Mouse (Mus musculus): ENCODE results near the gene Vipr1. TPM values are rescaled to one million over a fixed set of nuclear protein-coding genes. Genes with fewer than 3 reads are reported as not detected.
A peak's percentile ranks its signal among the peaks of the same experiment; 100 is the strongest.

Vipr1 gene
- polyA plus RNA-seq, 1 experiment from 2014 or later: 0.51 TPM

GRCm38 (mm10) chr9:121709898-121710583 is 67.5 kb downstream of the Vipr1 start, which contains the start of gene Ss18l2:
Gene Ss18l2 (plus strand): TSS chr9:121710329.
- Histone ChIP-seq H3K27ac (peak within 1 kb of the TSS; percentile 97), H3K4me2 (peak within 1 kb of the TSS; percentile 85), H3K9me3 (no peaks in the 10 kb centered on the region), H3K9ac (peak within 1 kb of the TSS; percentile 94), H3K4me3 (peak within 1 kb of the TSS; percentile 91), H3K36me3 (peaks cover 17% of the 10 kb centered on the region), H3K4me1 (replicated peaks) (peaks cover 33% of the 10 kb centered on the region), H3K27me3 (0 out of 2 replicates have a peak, but pooled peaks cover 4% of the 10 kb centered on the region)
- ATAC-seq (ENCODE audit: low FRiP score): peak; percentile 98
- WGBS: 4% methylated on average over 37 of the region's 37 CpGs

DNA sequence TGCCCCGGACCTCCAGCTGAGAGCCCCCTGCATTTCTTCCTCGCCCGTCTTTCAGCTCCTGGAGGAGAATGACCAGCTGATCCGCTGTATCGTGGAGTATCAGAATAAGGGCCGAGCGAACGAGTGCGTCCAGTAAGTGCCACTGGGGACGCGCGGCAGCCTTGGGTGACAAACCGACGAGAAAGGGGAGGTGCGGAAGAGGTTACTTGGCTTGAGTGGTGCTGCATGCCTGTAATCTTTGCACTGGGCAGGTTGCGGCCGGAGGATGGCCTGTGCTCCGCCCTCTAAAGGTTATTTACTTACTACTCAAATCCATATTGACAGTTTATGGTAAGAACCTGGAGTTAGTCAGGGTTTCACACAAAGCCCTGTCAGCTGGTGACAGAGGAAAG is 68.1 kb downstream of the Vipr1 start:
- Histone ChIP-seq H3K36me3 (peaks cover 17% of the 10 kb centered on the region), H3K27me3 (0 out of 2 replicates have a peak, but pooled peaks cover 4% of the 10 kb centered on the region), H3K4me1 (replicated peaks) (peaks cover 28% of the 10 kb centered on the region), H3K9ac (peak overlapping the region; percentile 94), H3K4me2 (peak overlapping the region; percentile 85), H3K27ac (peak overlapping the region; percentile 97), H3K4me3 (peak overlapping the region; percentile 91), H3K9me3 (no peaks in the 10 kb centered on the region)
- WGBS: under 1% methylated on average over 18 of the region's 18 CpGs
- ATAC-seq (ENCODE audit: low FRiP score): peak; percentile 46

- Histone ChIP-seq H3K4me1 (replicated peaks) (peaks cover 28% of the 10 kb centered on the region), H3K27ac (no peak overlapping the region), H3K9me3 (no peaks in the 10 kb centered on the region), H3K4me3 (no peak overlapping the region), H3K9ac (no peak overlapping the region), H3K4me2 (no peak overlapping the region), H3K36me3 (peaks cover 24% of the 10 kb centered on the region), H3K27me3 (no peaks in the 10 kb centered on the region)
- 80% methylated on average over 2 of the region's 2 CpGs for WGBS
- ATAC-seq (ENCODE audit: low FRiP score): no peak
Observed at GRCm38 (mm10) chr9:121717048-121717447, 74.5 kb downstream of the Vipr1 start.

GRCm38 (mm10) chr9:121718070-121718705 is 75.7 kb downstream of the Vipr1 start:
- 67% methylated on average over 15 of the region's 15 CpGs for WGBS
- no peaks in the 10 kb centered on the region for H3K27me3 ChIP-seq
- H3K27ac ChIP-seq: peak overlapping the region; percentile 97
- no peaks in the 10 kb centered on the region for H3K9me3 ChIP-seq
- H3K4me2 ChIP-seq: peak overlapping the region; percentile 59
- H3K36me3 ChIP-seq: peaks cover 15% of the 10 kb centered on the region
- peak overlapping the region; percentile 91 for H3K4me3 ChIP-seq
- peak overlapping the region; percentile 96 for H3K9ac ChIP-seq
- H3K4me1 ChIP-seq (replicated peaks): peaks cover 23% of the 10 kb centered on the region
- peak; percentile 30 for ATAC-seq (ENCODE audit: low FRiP score)

- Histone ChIP-seq H3K27me3 (no peaks in the 10 kb centered on the region), H3K9me3 (no peaks in the 10 kb centered on the region), H3K4me1 (replicated peaks) (peaks cover 25% of the 10 kb centered on the region), H3K4me2 (peak within 1 kb of the TSS; percentile 95), H3K9ac (peak within 1 kb of the TSS; percentile 96), H3K36me3 (peaks cover 8% of the 10 kb centered on the region; the same call in 1 of the 2 replicates), H3K4me3 (peak within 1 kb of the TSS; percentile 91), H3K27ac (peak within 1 kb of the TSS; percentile 97)
- under 1% methylated on average over 54 of the region's 61 CpGs for WGBS
- peak; percentile 99 for ATAC-seq (ENCODE audit: low FRiP score)
Observed at GRCm38 (mm10) chr9:121718792-121719318, 76.3 kb downstream of the Vipr1 start, which contains the start of gene Nktr. Gene Nktr (plus strand): TSS chr9:121719169.

- peak overlapping the region; percentile 96 for H3K9ac ChIP-seq
- no peaks in the 10 kb centered on the region for H3K9me3 ChIP-seq
- H3K4me1 ChIP-seq (replicated peaks): peaks cover 25% of the 10 kb centered on the region
- H3K27ac ChIP-seq: peak overlapping the region; percentile 97
- under 1% methylated on average over 63 of the region's 87 CpGs for WGBS
- H3K4me3 ChIP-seq: peak overlapping the region; percentile 91
- peak; percentile 69 for ATAC-seq (ENCODE audit: low FRiP score)
- H3K36me3 ChIP-seq: 0 out of 2 replicates have a peak, but pooled peaks cover 7% of the 10 kb centered on the region
- H3K27me3 ChIP-seq: no peaks in the 10 kb centered on the region
- peak overlapping the region; percentile 95 for H3K4me2 ChIP-seq
Observed at GRCm38 (mm10) chr9:121719347-121720331, 77.1 kb downstream of the Vipr1 start.

Other genes with a start within 250 kb of the Vipr1 start
- gene Cck, start 147.0 kb upstream of the Vipr1 start, polyA plus RNA-seq (2015; fragmentation: Nextera tagmentation; extraction: Ambion mirVana): 7.7 and 15.1 TPM in 2 replicates
- 0.32 TPM in 1 of 2 replicates, not detected in the other for gene Lyzl4, start 620 bp upstream of the Vipr1 start, polyA plus RNA-seq (2015; fragmentation: Nextera tagmentation; extraction: Ambion mirVana)
- gene Sec22c, start 62.8 kb downstream of the Vipr1 start, polyA plus RNA-seq (2015; fragmentation: Nextera tagmentation; extraction: Ambion mirVana): 28.9 and 33.5 TPM in 2 replicates
- gene Ss18l2, start 67.6 kb downstream of the Vipr1 start, polyA plus RNA-seq (2015; fragmentation: Nextera tagmentation; extraction: Ambion mirVana): 162 and 166 TPM in 2 replicates
- gene Nktr, start 76.5 kb downstream of the Vipr1 start, polyA plus RNA-seq (2015; fragmentation: Nextera tagmentation; extraction: Ambion mirVana): 64.6 and 67.4 TPM in 2 replicates
- 11.5 and 13.3 TPM in 2 replicates for gene Zfp651, start 116.6 kb downstream of the Vipr1 start, polyA plus RNA-seq (2015; fragmentation: Nextera tagmentation; extraction: Ambion mirVana)
- gene Klhl40, start 134.9 kb downstream of the Vipr1 start, polyA plus RNA-seq (2015; fragmentation: Nextera tagmentation; extraction: Ambion mirVana): 1.2 and 1.3 TPM in 2 replicates
- not detected in 2 replicates for gene Hhatl, start 149.8 kb downstream of the Vipr1 start, polyA plus RNA-seq (2015; fragmentation: Nextera tagmentation; extraction: Ambion mirVana)
- 3.2 and 3.7 TPM in 2 replicates for gene Ccdc13, start 196.7 kb downstream of the Vipr1 start, polyA plus RNA-seq (2015; fragmentation: Nextera tagmentation; extraction: Ambion mirVana)
- gene Higd1a, start 215.6 kb downstream of the Vipr1 start, polyA plus RNA-seq (2015; fragmentation: Nextera tagmentation; extraction: Ambion mirVana): 144 and 145 TPM in 2 replicates